Mouse (Mus musculus) stomach, embryonic 15.5 days (tissue): Measurements from ENCODE around the gene Tgfbr2. TPM values are rescaled to one million over a fixed set of nuclear protein-coding genes. Genes with fewer than 3 reads are reported as not detected.

Source experiments
- ATAC-seq: fragments of 200-750 bp; cut with Nextera tagmentation; 2 replicates; pipeline ENCODE4 v1.8.0; 2017; ENCODE audit warnings: low read depth, moderate number of reproducible peaks, moderate TSS enrichment; ENCODE audit not compliant: insufficient read depth, low FRiP score
- H3K27ac ChIP-seq: fragments of 300-500 bp; sonication (generic); 2 replicates; pipeline ENCODE4 v1.5.1; 2015; ENCODE audit warnings: mild to moderate bottlenecking, inconsistent platforms
- H3K27me3 ChIP-seq: fragments of 300-500 bp; sonication (generic); replicated peaks from 2 replicates; pipeline ENCODE4 v1.6.1; 2015; ENCODE audit warnings: inconsistent platforms
- H3K36me3 ChIP-seq: fragments of 300-500 bp; sonication (generic); 2 replicates; pipeline ENCODE4 v1.6.1; 2015; ENCODE audit warnings: inconsistent platforms
- H3K4me1 ChIP-seq: fragments of 300-500 bp; sonication (generic); 2 replicates; pipeline ENCODE4 v1.6.1; 2015; ENCODE audit warnings: inconsistent platforms
- H3K4me2 ChIP-seq: fragments of 300-500 bp; sonication (generic); 2 replicates; pipeline ENCODE4 v1.6.1; 2015; ENCODE audit warnings: mild to moderate bottlenecking, inconsistent platforms
- H3K4me3 ChIP-seq: fragments of 300-500 bp; sonication (generic); replicated peaks from 2 replicates; pipeline ENCODE4 v1.5.1; 2015; ENCODE audit warnings: inconsistent platforms
- H3K9ac ChIP-seq: fragments of 300-500 bp; sonication (generic); 2 replicates; pipeline ENCODE4 v1.6.1; 2015; ENCODE audit warnings: inconsistent platforms
- H3K9me3 ChIP-seq: fragments of 300-500 bp; sonication (generic); 2 replicates; pipeline ENCODE4 v1.6.1; 2016; ENCODE audit warnings: inconsistent platforms
- WGBS: fragments of 180-500 bp; shearing (Covaris S2); methylation state at CpG from one replicate; pipeline ENCODE4 v1.1.7; 2015; 5-methylcytosine and 5-hydroxymethylcytosine counted together
- polyA plus RNA-seq: library from polyadenylated mRNA; unstranded; fragments of >200 nt; fragmentation: Nextera tagmentation; extraction: Ambion mirVana; gene quantifications from 2 replicates; pipeline ENCODE4 v1.2.1, GENCODE M21; 2015

Tgfbr2 gene
- polyA plus RNA-seq, 1 experiment from 2014 or later = 30.8 TPM

DNA sequence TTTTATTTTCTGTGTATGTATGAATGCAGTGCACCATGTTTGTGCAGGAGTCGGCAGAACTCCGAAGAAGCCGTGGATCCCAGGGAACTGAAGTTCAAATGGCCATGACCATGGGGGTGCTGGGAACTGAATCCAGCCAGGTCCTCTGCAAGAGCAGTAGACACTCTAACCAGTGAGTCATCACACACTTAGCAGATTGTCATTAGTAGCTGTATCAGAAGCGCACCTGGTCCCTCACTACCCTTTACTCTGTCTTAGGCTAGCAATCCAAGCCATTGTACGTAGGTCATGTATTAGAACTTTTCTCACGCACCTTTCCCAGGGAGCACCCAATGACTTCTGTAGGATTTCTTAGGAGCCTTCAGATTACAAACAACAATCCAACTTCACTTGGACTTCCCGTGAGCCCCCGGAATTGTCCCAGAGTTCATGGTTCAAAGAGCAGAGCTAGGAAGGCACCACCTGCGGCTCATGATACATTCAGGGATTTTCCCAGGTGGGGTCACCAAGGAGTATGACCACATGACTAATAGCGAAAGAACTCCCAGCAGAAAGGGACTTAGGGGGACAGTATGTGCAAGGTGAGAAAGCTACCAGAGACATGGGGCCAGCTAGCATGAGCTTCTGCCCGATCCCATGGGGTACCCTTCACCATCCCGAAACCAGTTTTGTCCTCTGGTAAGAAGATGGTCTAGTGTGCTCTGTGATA is 17.8 kb upstream of the Tgfbr2 start:
- Histone ChIP-seq H3K4me3 (no peak overlapping the region), H3K27me3 (no peaks in the 10 kb centered on the region), H3K4me2 (no peak overlapping the region), H3K4me1 (no peaks in the 10 kb centered on the region), H3K27ac (no peak overlapping the region), H3K36me3 (no peaks in the 10 kb centered on the region), H3K9ac (no peak overlapping the region), H3K9me3 (no peaks in the 10 kb centered on the region)
- WGBS = 96% methylated on average over 12 of the region's 12 CpGs
- no peak for ATAC-seq

DNA sequence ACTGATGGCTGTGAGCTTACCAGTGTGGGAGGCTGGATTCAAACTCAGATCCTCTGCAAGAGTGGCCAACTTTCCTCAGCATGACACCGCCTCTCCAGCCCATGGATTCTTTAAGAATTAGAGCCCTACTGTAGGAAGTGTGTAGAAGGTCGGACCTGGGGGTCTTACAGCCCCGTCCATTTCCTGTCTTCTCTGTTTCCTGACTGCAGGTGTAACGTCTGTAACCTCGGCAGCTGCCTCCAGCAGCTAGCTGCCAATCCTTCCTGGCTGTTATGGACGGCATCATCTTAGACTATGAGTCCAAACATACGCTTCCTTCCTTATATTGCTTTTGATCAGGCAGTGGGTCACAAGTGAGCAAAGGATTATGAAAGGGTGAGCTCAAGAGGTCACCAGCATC is 17.1 kb upstream of the Tgfbr2 start:
- Histone ChIP-seq H3K36me3 (no peaks in the 10 kb centered on the region), H3K4me1 (no peaks in the 10 kb centered on the region), H3K27me3 (no peaks in the 10 kb centered on the region), H3K9ac (no peak overlapping the region), H3K9me3 (no peaks in the 10 kb centered on the region), H3K27ac (no peak overlapping the region), H3K4me3 (no peak overlapping the region), H3K4me2 (no peak overlapping the region)
- no peak for ATAC-seq
- WGBS = 65% methylated on average over 7 of the region's 7 CpGs

DNA sequence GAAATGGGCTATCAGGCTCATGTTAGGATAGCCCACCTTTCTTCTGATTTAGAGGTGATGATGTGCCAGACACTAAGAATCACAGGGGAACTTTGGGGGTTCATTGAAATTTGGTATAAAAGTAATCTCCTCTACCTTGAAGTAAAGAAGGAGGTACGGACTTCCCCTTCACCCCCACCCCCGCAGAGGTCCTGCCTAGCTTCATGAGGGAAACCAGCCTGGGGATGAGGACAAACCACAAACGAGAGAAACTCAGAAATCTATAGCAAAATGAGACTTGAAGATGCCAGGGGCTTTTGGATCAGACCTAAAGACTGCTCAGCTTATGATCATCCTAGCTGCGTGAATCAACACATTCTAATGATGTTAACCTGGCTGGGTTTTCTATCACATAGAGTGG is 14.7 kb upstream of the Tgfbr2 start:
- H3K27me3 ChIP-seq = no peaks in the 10 kb centered on the region
- no peak overlapping the region for H3K9ac ChIP-seq

DNA sequence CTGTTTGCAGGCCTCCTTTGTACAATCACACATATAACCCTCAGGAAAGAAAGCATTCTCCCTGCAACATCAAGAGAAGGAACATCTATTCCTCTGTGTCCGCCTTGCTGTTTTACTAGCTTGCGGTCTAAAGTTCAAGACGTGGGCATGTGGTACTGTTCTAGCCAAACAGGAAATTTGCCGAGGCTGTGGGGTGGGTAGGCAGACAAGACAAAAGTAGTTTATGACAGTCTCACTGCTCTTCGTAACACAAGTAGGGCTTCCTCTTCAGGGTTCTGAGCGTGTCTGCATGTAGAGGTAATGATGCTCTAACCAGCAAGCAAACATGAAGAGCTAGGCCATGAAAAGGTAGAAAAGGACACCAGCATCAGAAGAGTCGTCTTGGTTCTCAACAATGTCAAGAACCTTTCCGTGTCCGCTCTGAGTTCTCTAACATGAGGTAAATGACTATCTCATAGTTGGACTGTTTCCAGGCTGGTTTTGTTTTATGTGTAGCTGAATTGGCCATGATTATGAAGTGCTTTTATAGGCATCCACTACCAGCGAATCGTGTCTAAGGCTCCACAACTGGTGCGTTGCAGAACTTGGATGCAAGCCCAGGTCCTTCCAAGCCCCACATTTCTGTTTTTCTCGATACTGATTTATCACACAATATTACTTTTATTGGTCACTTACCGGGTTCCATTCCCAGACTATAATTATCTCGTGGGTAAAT is 13.9 kb upstream of the Tgfbr2 start:
- Histone ChIP-seq H3K4me3 (no peak overlapping the region), H3K4me2 (no peak overlapping the region), H3K27ac (no peak overlapping the region), H3K9me3 (no peaks in the 10 kb centered on the region), H3K4me1 (no peaks in the 10 kb centered on the region), H3K9ac (no peak overlapping the region), H3K27me3 (no peaks in the 10 kb centered on the region), H3K36me3 (no peaks in the 10 kb centered on the region)
- ATAC-seq = no peak
- WGBS = 72% methylated on average over 15 of the region's 15 CpGs

More for the DNA sequence above, 14.7 kb upstream of the Tgfbr2 start:
- no peak overlapping the region for H3K4me2 ChIP-seq
- no peak for ATAC-seq
- no peaks in the 10 kb centered on the region for H3K4me1 ChIP-seq
- H3K36me3 ChIP-seq = no peaks in the 10 kb centered on the region
- 82% methylated on average over 4 of the region's 4 CpGs for WGBS
- H3K4me3 ChIP-seq = no peak overlapping the region
- no peaks in the 10 kb centered on the region for H3K9me3 ChIP-seq
- H3K27ac ChIP-seq = no peak overlapping the region

DNA sequence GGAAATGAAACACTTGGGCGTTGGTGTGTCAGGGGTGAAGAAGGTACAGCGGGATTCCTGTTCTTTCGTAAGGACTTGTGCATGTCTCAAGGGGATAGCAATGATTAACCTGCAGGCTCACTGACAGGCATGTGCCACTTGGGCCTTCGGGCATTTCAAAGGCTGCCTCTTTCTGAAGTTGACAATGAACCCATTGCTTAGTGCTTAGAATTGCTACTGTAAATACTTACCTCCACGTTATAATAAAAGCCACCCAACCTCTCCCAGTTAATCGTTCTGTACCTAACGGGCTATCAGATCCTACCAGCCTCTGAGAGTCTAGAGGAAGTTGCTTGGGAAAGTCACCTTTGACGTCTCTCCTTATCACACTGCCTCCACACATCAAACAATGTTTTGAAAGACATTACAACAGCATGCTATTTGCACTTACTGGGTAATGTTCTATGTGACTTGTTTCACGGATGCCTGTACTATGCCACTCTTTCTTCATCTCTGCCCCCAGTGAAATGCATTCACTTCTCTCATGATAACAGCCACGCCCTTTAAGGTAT is 12.1 kb upstream of the Tgfbr2 start:
- Histone ChIP-seq H3K27ac (no peak overlapping the region), H3K9ac (no peak overlapping the region), H3K4me3 (no peak overlapping the region), H3K36me3 (no peaks in the 10 kb centered on the region), H3K9me3 (no peaks in the 10 kb centered on the region), H3K27me3 (no peaks in the 10 kb centered on the region), H3K4me1 (no peaks in the 10 kb centered on the region), H3K4me2 (no peak overlapping the region)
- WGBS = 66% methylated on average over 10 of the region's 10 CpGs
- ATAC-seq = peak; percentile 86

DNA sequence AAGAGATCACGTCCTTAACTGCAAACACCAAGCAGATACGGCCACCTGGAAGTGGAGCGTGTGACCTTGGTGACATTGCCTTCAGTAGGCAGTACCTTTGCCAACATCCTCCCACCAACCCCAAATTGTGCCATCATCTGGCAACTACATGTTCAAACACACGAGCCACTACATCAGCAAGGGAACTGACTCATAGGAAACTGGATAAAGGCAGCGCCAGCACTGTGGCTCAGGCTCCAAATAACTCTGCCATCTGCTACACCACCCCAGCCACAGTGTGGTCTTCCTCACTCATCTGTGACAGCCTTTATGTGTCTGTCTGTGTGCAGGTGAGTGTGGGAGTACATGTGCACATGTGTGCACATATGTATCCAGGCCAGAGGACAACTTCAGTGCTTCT is 9.7 kb upstream of the Tgfbr2 start:
- H3K27me3 ChIP-seq = no peaks in the 10 kb centered on the region
- no peaks in the 10 kb centered on the region for H3K9me3 ChIP-seq
- no peaks in the 10 kb centered on the region for H3K36me3 ChIP-seq
- 87% methylated on average over 5 of the region's 5 CpGs for WGBS
- H3K27ac ChIP-seq = no peak overlapping the region
- H3K4me3 ChIP-seq = no peak overlapping the region
- H3K4me1 ChIP-seq = no peaks in the 10 kb centered on the region
- ATAC-seq = no peak
- no peak overlapping the region for H3K4me2 ChIP-seq
- H3K9ac ChIP-seq = no peak overlapping the region

DNA sequence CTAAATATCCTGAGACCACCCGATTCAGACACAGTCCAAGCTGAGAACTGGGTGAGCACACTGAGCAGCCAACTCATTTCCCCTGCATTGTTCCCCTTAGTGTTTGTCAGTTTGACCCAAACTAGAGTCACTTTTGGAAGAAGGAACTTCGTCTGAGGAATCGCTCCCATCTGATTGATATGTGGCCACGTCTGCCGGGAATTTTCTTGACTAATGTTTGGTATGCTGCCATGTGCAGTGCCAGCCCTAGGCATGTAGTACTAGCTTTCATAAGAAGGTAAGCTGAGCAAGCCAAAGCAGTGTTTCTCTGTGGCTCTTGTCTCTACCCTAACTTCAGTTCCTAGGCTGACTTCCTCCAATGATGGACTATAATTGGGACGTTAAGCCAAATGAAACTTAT is 7.9 kb upstream of the Tgfbr2 start:
- Histone ChIP-seq H3K9ac (no peak overlapping the region), H3K4me2 (no peak overlapping the region), H3K27me3 (no peaks in the 10 kb centered on the region), H3K36me3 (no peaks in the 10 kb centered on the region), H3K4me3 (no peak overlapping the region), H3K4me1 (no peaks in the 10 kb centered on the region), H3K9me3 (no peaks in the 10 kb centered on the region), H3K27ac (no peak overlapping the region)
- ATAC-seq = no peak
- 90% methylated on average over 6 of the region's 6 CpGs for WGBS

DNA sequence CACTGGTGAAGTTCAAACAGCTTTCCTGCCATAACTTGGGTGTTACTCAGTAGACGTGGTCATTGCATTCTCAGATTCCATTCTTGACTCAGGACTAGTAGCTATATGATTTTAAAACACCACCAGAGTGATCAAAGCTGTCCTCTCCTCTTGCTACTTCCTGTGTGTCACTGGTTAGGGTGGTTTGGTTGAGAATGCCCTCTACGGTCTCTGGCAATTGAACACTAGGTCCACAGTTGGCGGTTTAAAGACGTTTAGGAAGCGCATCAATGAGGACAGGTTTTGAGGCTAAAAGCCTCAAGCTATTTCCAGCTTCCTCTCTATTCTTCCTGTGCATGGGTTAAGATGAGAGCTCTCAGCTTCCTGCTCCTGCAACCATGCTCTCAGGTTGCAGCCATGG is 6.4 kb upstream of the Tgfbr2 start:
- ATAC-seq = no peak
- no peaks in the 10 kb centered on the region for H3K27me3 ChIP-seq
- H3K4me2 ChIP-seq = no peak overlapping the region
- no peaks in the 10 kb centered on the region for H3K9me3 ChIP-seq
- H3K36me3 ChIP-seq = no peaks in the 10 kb centered on the region
- H3K9ac ChIP-seq = no peak overlapping the region
- H3K4me1 ChIP-seq = no peaks in the 10 kb centered on the region
- no peak overlapping the region for H3K4me3 ChIP-seq
- 83% methylated on average over 5 of the region's 5 CpGs for WGBS
- no peak overlapping the region for H3K27ac ChIP-seq

DNA sequence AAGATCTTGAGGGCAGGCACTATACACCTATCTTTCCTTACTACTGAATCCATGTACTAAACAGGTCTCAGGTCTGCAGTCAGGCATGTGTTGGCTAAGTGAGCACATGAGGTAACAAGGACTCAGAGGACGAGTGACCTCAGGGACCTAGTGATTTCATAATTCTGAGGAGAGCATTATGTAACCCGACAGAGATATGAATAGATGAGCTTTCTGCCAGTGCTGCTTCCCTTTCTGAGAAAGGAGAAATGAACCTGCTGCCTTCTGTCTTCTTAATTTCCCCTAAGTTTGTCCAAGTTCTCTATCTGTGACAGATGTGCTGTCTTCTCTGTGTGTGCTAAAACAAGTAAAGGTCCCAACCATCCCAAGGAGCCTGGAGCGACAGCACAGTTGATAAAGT is 3.0 kb upstream of the Tgfbr2 start:
- ATAC-seq = no peak
- Histone ChIP-seq H3K4me2 (no peak overlapping the region), H3K27ac (no peak overlapping the region), H3K4me1 (peaks cover 9% of the 10 kb centered on the region; the same call in 1 of the 2 replicates), H3K9me3 (no peaks in the 10 kb centered on the region), H3K27me3 (no peaks in the 10 kb centered on the region), H3K36me3 (no peaks in the 10 kb centered on the region), H3K9ac (no peak overlapping the region), H3K4me3 (no peak overlapping the region)
- whole genome bisulfite sequencing = 77% methylated on average over 3 of the region's 3 CpGs

DNA sequence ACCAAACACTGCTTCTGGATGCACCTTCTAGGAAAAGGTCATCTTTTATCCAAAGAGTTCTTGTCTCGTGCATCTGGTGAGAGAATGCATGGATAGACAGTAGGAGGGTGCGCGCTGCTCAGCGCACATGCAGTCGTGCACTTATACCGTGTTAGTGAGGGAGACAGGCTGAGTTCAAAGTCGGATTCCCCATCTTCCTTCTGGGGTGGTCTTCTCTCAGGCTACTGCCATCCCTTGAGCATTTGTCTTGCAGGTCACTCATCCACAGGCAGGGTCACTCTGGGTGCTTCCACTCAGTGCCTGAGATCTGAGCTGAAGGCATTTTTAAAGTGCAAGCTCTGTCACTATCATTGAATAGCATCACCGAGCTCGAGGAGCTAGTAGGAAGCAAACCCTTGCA is 1.9 kb upstream of the Tgfbr2 start:
- H3K36me3 ChIP-seq = no peaks in the 10 kb centered on the region
- no peaks in the 10 kb centered on the region for H3K27me3 ChIP-seq
- no peak overlapping the region for H3K9ac ChIP-seq
- no peak overlapping the region for H3K27ac ChIP-seq
- ATAC-seq = no peak
- H3K4me3 ChIP-seq = no peak overlapping the region
- H3K9me3 ChIP-seq = no peaks in the 10 kb centered on the region
- no peak overlapping the region for H3K4me2 ChIP-seq
- H3K4me1 ChIP-seq = peaks cover 13% of the 10 kb centered on the region
- 85% methylated on average over 9 of the region's 9 CpGs for WGBS

DNA sequence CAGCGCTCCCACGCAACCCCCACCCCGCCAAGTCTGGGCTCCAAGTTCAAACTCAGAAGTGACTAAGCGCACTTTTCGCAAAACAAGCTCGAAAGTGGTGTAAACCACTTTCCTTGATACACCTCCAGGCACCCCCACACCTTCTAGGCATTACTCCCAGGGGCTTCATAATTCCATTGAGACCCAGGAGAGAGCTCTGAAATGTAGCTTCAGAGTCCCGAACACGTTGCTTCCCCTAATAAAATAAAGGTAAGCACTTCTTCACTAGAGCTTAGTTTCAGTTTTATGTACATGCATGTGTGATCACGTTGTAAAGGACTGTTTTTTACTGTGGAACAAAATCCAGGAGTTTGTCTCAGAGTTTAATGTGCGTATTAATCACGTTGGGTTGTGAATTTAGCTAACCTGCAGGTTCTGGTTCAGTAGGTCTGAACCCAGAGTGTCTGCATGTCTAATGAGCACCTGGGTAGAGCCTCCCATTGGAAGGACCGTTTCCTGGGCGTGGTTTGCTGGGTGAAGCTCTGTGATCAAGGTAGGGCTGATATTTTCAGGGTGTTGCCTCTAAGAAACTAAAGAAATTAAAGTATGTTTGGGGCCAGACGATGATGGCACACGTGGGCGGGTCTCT is 442 bp upstream of the Tgfbr2 start:
- H3K9me3 ChIP-seq = no peaks in the 10 kb centered on the region
- H3K4me2 ChIP-seq = peak overlapping the region; percentile 67
- H3K4me3 ChIP-seq = peak overlapping the region; percentile 78
- H3K9ac ChIP-seq = peak overlapping the region; percentile 93; the same call in 1 of the 2 replicates
- H3K27ac ChIP-seq = peak overlapping the region; percentile 94
- peaks cover 15% of the 10 kb centered on the region for H3K4me1 ChIP-seq
- 7% methylated on average over 16 of the region's 16 CpGs for WGBS
- no peaks in the 10 kb centered on the region for H3K36me3 ChIP-seq
- no peak; the same call in 1 of the 2 replicates for ATAC-seq
- no peaks in the 10 kb centered on the region for H3K27me3 ChIP-seq
